In the genomic region with DNA sequence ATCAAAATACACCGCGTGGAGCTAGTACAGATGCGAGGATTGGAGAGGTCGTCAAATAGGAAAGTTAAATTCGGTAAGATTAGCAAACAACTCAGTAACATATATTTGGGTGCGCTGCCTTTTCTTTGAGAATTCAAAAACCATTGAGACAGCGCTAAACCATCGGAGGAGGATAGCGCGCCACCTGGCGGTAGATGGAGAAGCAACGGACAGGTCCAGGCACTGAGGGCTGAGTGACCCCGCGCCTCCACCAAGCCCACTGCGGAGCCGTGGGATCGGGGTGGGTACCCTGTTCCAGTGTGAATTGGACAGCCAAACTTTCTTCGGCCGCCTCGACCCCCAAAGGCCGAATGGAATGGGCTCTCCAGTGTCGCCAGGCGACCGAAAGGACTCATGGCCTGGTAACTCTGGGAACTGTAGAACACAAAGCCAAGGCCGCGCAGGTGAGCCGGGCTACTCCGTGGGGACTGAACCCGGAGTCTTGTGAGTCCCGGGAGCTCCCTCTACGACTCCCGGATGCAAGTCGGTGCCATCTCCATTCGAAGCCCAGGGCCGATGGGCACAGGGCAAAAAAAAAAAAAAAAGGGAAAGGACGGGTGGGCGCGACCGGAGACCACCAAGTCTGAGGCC, we compare ENCODE assay signal across 9 mouse cellular contexts. TPM values are rescaled to one million over a fixed set of nuclear protein-coding genes. Genes with fewer than 3 reads are reported as not detected.
A peak's percentile ranks its signal among the peaks of the same experiment; 100 is the strongest.
DNase-seq lines count a peak whose midpoint lies in the region; ATAC-seq and TF ChIP-seq lines count a peak whose summit lies in the region.
"Had no signal": no experiment of that assay in that cellular context is flagged by ENCODE, and none has a peak within 500 bp of the region (broad histone marks: within the 10 kb centered on the region; RNA-seq: fewer than 3 reads in every experiment).

No protein-coding gene starts in this region.

- H3K4me2 ChIP-seq in heart, embryonic 14.5 days (ENCODE audit: low read length), result peak overlapping the region; percentile 82
- peak overlapping the region; percentile 58 for H3K4me2 ChIP-seq in liver, embryonic 12.5 days
- H3K4me2 ChIP-seq in neural tube, embryonic 12.5 days (replicated peaks), result peak overlapping the region; percentile 87
- H3K4me2 ChIP-seq in stomach, embryonic 16.5 days (ENCODE audit: low read depth, low read length), result peak overlapping the region; percentile 64

- H3K4me1 ChIP-seq in heart, embryonic 14.5 days (ENCODE audit: control insufficient read depth in 2 of 2, insufficient read depth in 2 of 2, low read length in 2 of 2), result peaks cover 0 to 8% of the 10 kb centered on the region in 2 experiments; a peak in 2 of 4 replicates
- peaks cover 6% of the 10 kb centered on the region; the same call in 1 of the 2 replicates for H3K4me1 ChIP-seq in liver, embryonic 12.5 days
- H3K4me1 ChIP-seq in neural tube, embryonic 12.5 days, result 0 out of 2 replicates have a peak, but pooled peaks cover 9% of the 10 kb centered on the region
- no peaks in the 10 kb centered on the region for H3K4me1 ChIP-seq in stomach, embryonic 16.5 days (ENCODE audit: control insufficient read depth, insufficient read depth, low read length)

- TF ChIP-seq POLR2A in brain, embryonic 14.5 days (IDR thresholded peaks at IDR 0.05; ENCODE audit: borderline replicate concordance, extremely low read depth, insufficient read depth, insufficient read length, poor library complexity, severe bottlenecking), result no peak

- no peaks in the 10 kb centered on the region for H3K9me3 ChIP-seq in heart, embryonic 14.5 days (ENCODE audit: control insufficient read depth, low read length)
- H3K9me3 ChIP-seq in liver, embryonic 12.5 days (replicated peaks), result no peaks in the 10 kb centered on the region
- H3K9me3 ChIP-seq in neural tube, embryonic 12.5 days, result no peaks in the 10 kb centered on the region
- no peaks in the 10 kb centered on the region for H3K9me3 ChIP-seq in stomach, embryonic 16.5 days (replicated peaks; ENCODE audit: control insufficient read depth, low read length)

- WGBS in heart, embryonic 14.5 days, result 4% methylated on average over 36 of the region's 39 CpGs
- WGBS in liver, embryonic 12.5 days (ENCODE audit: insufficient replicate concordance), result 6% methylated on average over 39 of the region's 39 CpGs
- WGBS in neural tube, embryonic 12.5 days, result 3% methylated on average over 39 of the region's 39 CpGs
- 5% methylated on average over 39 of the region's 39 CpGs for WGBS in stomach, embryonic 16.5 days

- H3K27me3 ChIP-seq in heart, embryonic 14.5 days (ENCODE audit: control insufficient read depth, insufficient read depth, low read length), result peaks cover 31% of the 10 kb centered on the region
- peaks cover 57% of the 10 kb centered on the region for H3K27me3 ChIP-seq in liver, embryonic 12.5 days (replicated peaks)
- H3K27me3 ChIP-seq in neural tube, embryonic 12.5 days (replicated peaks), result peaks cover 23% of the 10 kb centered on the region
- H3K27me3 ChIP-seq in stomach, embryonic 16.5 days (ENCODE audit: control insufficient read depth, insufficient read depth, low read length), result peaks cover 23% of the 10 kb centered on the region; the same call in 1 of the 2 replicates

- peak; percentile 62 for DNase-seq in CD4-positive helper T cell, adult 2 months (ENCODE audit: low read depth, low spot score)
- DNase-seq in brain, embryonic 14.5 days (ENCODE audit: low read depth), result peak; percentile 86
- DNase-seq in kidney, postnatal 14 days, result peak; percentile 85

- H3K9ac ChIP-seq in heart, embryonic 14.5 days (ENCODE audit: low read length), result peak overlapping the region; percentile 73
- H3K9ac ChIP-seq in liver, embryonic 12.5 days, result no peak overlapping the region
- peak overlapping the region; percentile 81 for H3K9ac ChIP-seq in neural tube, embryonic 12.5 days
- H3K9ac ChIP-seq in stomach, embryonic 16.5 days (ENCODE audit: low read length), result peak overlapping the region; percentile 76

- peak; percentile 93 for TF ChIP-seq CTCF in brain, embryonic 14.5 days (IDR thresholded peaks at IDR 0.05; ENCODE audit: borderline replicate concordance, extremely low read depth, insufficient read depth, insufficient read length)

- H3K4me3 ChIP-seq in heart, embryonic 14.5 days (ENCODE audit: control insufficient read depth in 1 of 2, insufficient read depth in 1 of 2, low read depth in 1 of 2, low read length in 2 of 2), result peak overlapping the region; percentile 48 to 53
- H3K4me3 ChIP-seq in liver, embryonic 12.5 days, result peak overlapping the region; percentile 21
- peak overlapping the region; percentile 59 for H3K4me3 ChIP-seq in neural tube, embryonic 12.5 days
- peak overlapping the region; percentile 57 for H3K4me3 ChIP-seq in stomach, embryonic 16.5 days (replicated peaks; ENCODE audit: low read length)
- H3K4me3 ChIP-seq: erythroblast, embryonic 14.5 days had no signal

- no peak overlapping the region for H3K27ac ChIP-seq in heart, embryonic 14.5 days (replicated peaks in 1 of 2; ENCODE audit: control insufficient read depth in 1 of 2, insufficient read depth in 1 of 2, low read depth in 2 of 2, low read length in 2 of 2)
- no peak overlapping the region for H3K27ac ChIP-seq in liver, embryonic 12.5 days
- H3K27ac ChIP-seq in neural tube, embryonic 12.5 days, result no peak overlapping the region
- H3K27ac ChIP-seq in stomach, embryonic 16.5 days (ENCODE audit: low read length), result no peak overlapping the region

- H3K36me3 ChIP-seq in heart, embryonic 14.5 days (ENCODE audit: control insufficient read depth, insufficient read depth, low read length), result no peaks in the 10 kb centered on the region
- H3K36me3 ChIP-seq in liver, embryonic 12.5 days, result no peaks in the 10 kb centered on the region
- no peaks in the 10 kb centered on the region for H3K36me3 ChIP-seq in neural tube, embryonic 12.5 days
- H3K36me3 ChIP-seq in stomach, embryonic 16.5 days (ENCODE audit: control insufficient read depth, insufficient read depth, low read length), result no peaks in the 10 kb centered on the region

- ATAC-seq in erythroid progenitor cell, adult 5-6 weeks (replicated peaks; ENCODE audit: low FRiP score, poor library complexity, severe bottlenecking), result peak; percentile 63; the same call in 1 of the 2 replicates
- no peak; the same call in 1 of the 2 replicates for ATAC-seq in heart, embryonic 14.5 days (ENCODE audit: insufficient number of reproducible peaks, insufficient read depth, low FRiP score, low read depth)
- no peak for ATAC-seq in liver, embryonic 12.5 days
- ATAC-seq in neural tube, embryonic 12.5 days (ENCODE audit: low FRiP score, low read depth), result 0 out of 2 replicates have a peak, but pooled peaks have one; percentile 56
- peak; percentile 55; the same call in 1 of the 2 replicates for ATAC-seq in stomach, embryonic 16.5 days (ENCODE audit: insufficient read depth, low FRiP score)

RNA-seq across cellular contexts. Expression of gene Col26a1, which starts 1.5 kb away (rescaled TPM):
- polyA plus RNA-seq in brain, embryonic 14.5 days (2012; rRNA removed), result 38.2 and 52.4 TPM in 2 replicates
- not detected in 2 replicates for total RNA-seq in erythroid progenitor cell, adult 5-6 weeks (2015; ENCODE audit: low replicate concordance)
- total RNA-seq in erythroid progenitor cell, adult 5-6 weeks (2017; ENCODE audit: low replicate concordance), result not detected in 2 replicates
- polyA plus RNA-seq in heart, embryonic 14.5 days (2014; fragmentation: Nextera tagmentation; extraction: Ambion mirVana), result 7.8 and 14.2 TPM in 2 replicates
- 2.6 and 4.0 TPM in 2 replicates for polyA plus RNA-seq in liver, embryonic 12.5 days (2016; fragmentation: Nextera tagmentation; extraction: Ambion mirVana)
- 67.9 and 74.6 TPM in 2 replicates for polyA plus RNA-seq in neural tube, embryonic 12.5 days (2016; fragmentation: Nextera tagmentation; extraction: Ambion mirVana)
- polyA plus RNA-seq in stomach, embryonic 16.5 days (2015; fragmentation: Nextera tagmentation; extraction: Ambion mirVana), result 9.5 and 13.4 TPM in 2 replicates

RNA-seq across cellular contexts. Expression of gene Ift22, which starts 26.5 kb away (rescaled TPM):
- polyA plus RNA-seq in brain, embryonic 14.5 days (2012; rRNA removed), result 56.2 and 58.2 TPM in 2 replicates
- 16.9 and 28.5 TPM in 2 replicates for total RNA-seq in erythroid progenitor cell, adult 5-6 weeks (2015; ENCODE audit: low replicate concordance)
- total RNA-seq in erythroid progenitor cell, adult 5-6 weeks (2017; ENCODE audit: low replicate concordance), result 0.15 and 0.39 TPM in 2 replicates
- polyA plus RNA-seq in heart, embryonic 14.5 days (2014; fragmentation: Nextera tagmentation; extraction: Ambion mirVana), result 37.5 and 45.9 TPM in 2 replicates
- 15.4 and 15.7 TPM in 2 replicates for polyA plus RNA-seq in liver, embryonic 12.5 days (2016; fragmentation: Nextera tagmentation; extraction: Ambion mirVana)
- 98.2 and 106 TPM in 2 replicates for polyA plus RNA-seq in neural tube, embryonic 12.5 days (2016; fragmentation: Nextera tagmentation; extraction: Ambion mirVana)
- polyA plus RNA-seq in stomach, embryonic 16.5 days (2015; fragmentation: Nextera tagmentation; extraction: Ambion mirVana), result 54.1 and 57.3 TPM in 2 replicates

Comparison
In these comparisons a context has a peak if more than half of its experiments do, and no peak if none do; other contexts are left out.
1. ATAC-seq: peak in erythroid progenitor cell, adult 5-6 weeks (single experiment), neural tube, embryonic 12.5 days (single experiment) and stomach, embryonic 16.5 days (single experiment); none in heart, embryonic 14.5 days (single experiment) and liver, embryonic 12.5 days (single experiment).
2. Peak in every context shown above with its lines, with median percentiles within 50 percentile points of each other: DNase-seq, H3K4me2 ChIP-seq and H3K4me3 ChIP-seq.